Mouse (Mus musculus) limb, embryonic 14.5 days (tissue): Measurements from ENCODE around the gene Hs2st1. TPM values are rescaled to one million over a fixed set of nuclear protein-coding genes. Genes with fewer than 3 reads are reported as not detected.

Experiments used
- ATAC-seq: fragments of 200-750 bp; cut with Nextera tagmentation; 2 replicates; pipeline ENCODE4 v1.8.0; 2017; ENCODE audit warnings: low read depth, moderate number of reproducible peaks, moderate TSS enrichment; ENCODE audit not compliant: low FRiP score
- DNase-seq: peaks from one replicate; pipeline ENCODE4 v3.0.0-alpha.2; 2015; ENCODE audit warnings: low spot score
- H3K27ac ChIP-seq: fragments of 300-500 bp; sonication (generic); replicated peaks from 2 replicates; pipeline ENCODE4 v1.5.1; 2014; ENCODE audit warnings: low read depth, mild to moderate bottlenecking, low read length, moderate library complexity, mixed read lengths
- H3K27me3 ChIP-seq: fragments of 300-500 bp; sonication (generic); 2 replicates; pipeline ENCODE4 v1.6.1; 2014; ENCODE audit warnings: low read length, mixed read lengths; ENCODE audit not compliant: control insufficient read depth, insufficient read depth
- H3K36me3 ChIP-seq: fragments of 300-500 bp; sonication (generic); 2 replicates; pipeline ENCODE4 v1.6.1; 2014; ENCODE audit warnings: mild to moderate bottlenecking, low read length, moderate library complexity, mixed read lengths; ENCODE audit not compliant: control insufficient read depth, insufficient read depth
- H3K4me1 ChIP-seq: fragments of 300-500 bp; sonication (generic); 2 replicates; pipeline ENCODE4 v1.6.1; 2014; ENCODE audit warnings: antibody characterized with exemption, low read length, mixed read lengths; ENCODE audit not compliant: control insufficient read depth, insufficient read depth
- H3K4me2 ChIP-seq: fragments of 300-500 bp; sonication (generic); replicated peaks from 2 replicates; pipeline ENCODE4 v1.6.1; 2014; ENCODE audit warnings: low read depth, mild to moderate bottlenecking, low read length, moderate library complexity; ENCODE audit not compliant: severe bottlenecking
- H3K4me3 ChIP-seq: fragments of 300-500 bp; sonication (generic); replicated peaks from 2 replicates; pipeline ENCODE4 v1.5.1; 2014; ENCODE audit warnings: low read length
- H3K9ac ChIP-seq: fragments of 300-500 bp; sonication (generic); 2 replicates; pipeline ENCODE4 v1.6.1; 2014; ENCODE audit warnings: mild to moderate bottlenecking, low read depth, low read length, moderate library complexity; ENCODE audit not compliant: severe bottlenecking
- H3K9me3 ChIP-seq: fragments of 300-500 bp; sonication (generic); 2 replicates; pipeline ENCODE4 v1.6.1; 2016; ENCODE audit warnings: low read length; ENCODE audit not compliant: control insufficient read depth
- POLR2A ChIP-seq: fragments of 200-500 bp; IDR thresholded peaks from 2 replicates; pipeline ENCODE4 v1.8.0; 2012; ENCODE audit warnings: inconsistent platforms, mild to moderate bottlenecking, moderate library complexity, borderline replicate concordance; ENCODE audit not compliant: insufficient read depth, insufficient read length; ENCODE audit errors: extremely low read depth
- WGBS: fragments of 180-500 bp; shearing (Covaris S2); extraction: QIAGEN DNeasy Blood & Tissue Kit; methylation state at CpG from one replicate; pipeline ENCODE4 v1.1.7; 2014; 5-methylcytosine and 5-hydroxymethylcytosine counted together
- polyA plus RNA-seq, 2 experiments: library from polyadenylated mRNA; depleted of rRNA in 1 of 2; stranded (reverse) in 1 of 2; unstranded in 1 of 2; fragments of >200 nt; fragmentation: Nextera tagmentation in 1 of 2; extraction: Ambion mirVana in 1 of 2; gene quantifications; 2 replicates each; pipeline versions ENCODE4 v1.2.1 to v1.2.3; 2012 to 2014

The Hs2st1 gene
- polyA plus RNA-seq, 2 experiments: 15.8 to 20.6 TPM

GRCm38 (mm10) chr3:144579796-144580195 lies 9.8 kb upstream of the Hs2st1 start:
- Histone ChIP-seq H3K9me3 (no peaks in the 10 kb centered on the region), H3K27me3 (no peaks in the 10 kb centered on the region), H3K4me2 (no peak overlapping the region), H3K4me3 (no peak overlapping the region), H3K9ac (no peak overlapping the region), H3K27ac (no peak overlapping the region), H3K4me1 (peaks cover 4% of the 10 kb centered on the region), H3K36me3 (peaks cover 55% of the 10 kb centered on the region)
- no peak for TF ChIP-seq POLR2A
- 90% methylated on average over 5 of the region's 5 CpGs for WGBS
- ATAC-seq (no peak), DNase-seq (no peak)

- WGBS: 91% methylated on average over 4 of the region's 4 CpGs
- peaks cover 61% of the 10 kb centered on the region for H3K36me3 ChIP-seq
- no peaks in the 10 kb centered on the region for H3K9me3 ChIP-seq
- H3K4me2 ChIP-seq: no peak overlapping the region
- H3K27me3 ChIP-seq: no peaks in the 10 kb centered on the region
- ATAC-seq (no peak), DNase-seq (no peak)
- no peak for TF ChIP-seq POLR2A
- no peak overlapping the region for H3K27ac ChIP-seq
- peaks cover 4% of the 10 kb centered on the region for H3K4me1 ChIP-seq
- H3K4me3 ChIP-seq: no peak overlapping the region
- no peak overlapping the region for H3K9ac ChIP-seq
Observed at GRCm38 (mm10) chr3:144578921-144579320, 8.9 kb upstream of the Hs2st1 start.

GRCm38 (mm10) chr3:144577366-144578340 lies 7.7 kb upstream of the Hs2st1 start:
- Histone ChIP-seq H3K4me1 (peaks cover 6% of the 10 kb centered on the region), H3K9me3 (no peaks in the 10 kb centered on the region), H3K9ac (no peak overlapping the region), H3K36me3 (peaks cover 71% of the 10 kb centered on the region), H3K4me2 (no peak overlapping the region), H3K27ac (no peak overlapping the region), H3K27me3 (no peaks in the 10 kb centered on the region), H3K4me3 (no peak overlapping the region)
- ATAC-seq: no peak
- 43% methylated on average over 10 of the region's 10 CpGs for WGBS
- TF ChIP-seq POLR2A: no peak
- no peak for DNase-seq

- Histone ChIP-seq H3K27me3 (no peaks in the 10 kb centered on the region), H3K36me3 (peaks cover 48% of the 10 kb centered on the region), H3K4me3 (no peak overlapping the region), H3K4me1 (peaks cover 15% of the 10 kb centered on the region), H3K9me3 (no peaks in the 10 kb centered on the region), H3K9ac (no peak overlapping the region), H3K4me2 (no peak overlapping the region), H3K27ac (no peak overlapping the region)
- DNase-seq (no peak), ATAC-seq (no peak)
- WGBS: 94% methylated on average over 7 of the region's 7 CpGs
- TF ChIP-seq POLR2A: no peak
Observed at GRCm38 (mm10) chr3:144574256-144574655, 4.3 kb upstream of the Hs2st1 start.

GRCm38 (mm10) chr3:144570816-144571487 lies 971 bp upstream of the Hs2st1 start:
- DNase-seq (peak; percentile 85), ATAC-seq (peak; percentile 13)
- Histone ChIP-seq H3K36me3 (peaks cover 28% of the 10 kb centered on the region), H3K4me3 (peak overlapping the region; percentile 70), H3K4me1 (peaks cover 22% of the 10 kb centered on the region), H3K27me3 (no peaks in the 10 kb centered on the region), H3K27ac (peak overlapping the region; percentile 91), H3K9me3 (no peaks in the 10 kb centered on the region), H3K4me2 (peak overlapping the region; percentile 58), H3K9ac (peak overlapping the region; percentile 89)
- WGBS: under 1% methylated on average over 25 of the region's 25 CpGs
- no peak for TF ChIP-seq POLR2A
